In genomic region chr6:86525646-86526031, GRCm38 (mm10) we compare ENCODE assay signal across 8 mouse cellular contexts. TPM values are rescaled to one million over a fixed set of nuclear protein-coding genes. Genes with fewer than 3 reads are reported as not detected.
DNase-seq lines count a peak whose midpoint lies in the region; ATAC-seq and TF ChIP-seq lines count a peak whose summit lies in the region.

No protein-coding gene starts in this region.

- peaks cover 2% of the 10 kb centered on the region; the same call in 1 of the 2 replicates for H3K36me3 ChIP-seq in heart, embryonic 11.5 days (ENCODE audit: control insufficient read depth, insufficient read depth, low read length)
- peaks cover 23% of the 10 kb centered on the region for H3K36me3 ChIP-seq in ES-Bruce4 (ENCODE audit: control insufficient read depth, insufficient read depth, low read length, poor library complexity, severe bottlenecking)
- H3K36me3 ChIP-seq in embryonic facial prominence, embryonic 12.5 days: peaks cover 18% of the 10 kb centered on the region
- H3K36me3 ChIP-seq in hindbrain, embryonic 13.5 days: peaks cover 18% of the 10 kb centered on the region

- no peak for TF ChIP-seq POLR2A in ES-Bruce4 (IDR thresholded peaks at IDR 0.05; ENCODE audit: insufficient read depth, low read length)

- no peak for TF ChIP-seq CTCF in ES-Bruce4 (IDR thresholded peaks at IDR 0.05; ENCODE audit: low read depth, low read length)

- TF ChIP-seq EP300 in ES-Bruce4 (IDR thresholded peaks at IDR 0.05; ENCODE audit: insufficient read depth, low read depth, low read length): no peak

- no peaks in the 10 kb centered on the region for H3K9me3 ChIP-seq in heart, embryonic 11.5 days (replicated peaks; ENCODE audit: control insufficient read depth, low read length)
- no peaks in the 10 kb centered on the region for H3K9me3 ChIP-seq in ES-Bruce4 (replicated peaks; ENCODE audit: control insufficient read depth, insufficient read depth, low read length, poor library complexity, severe bottlenecking)
- no peaks in the 10 kb centered on the region for H3K9me3 ChIP-seq in embryonic facial prominence, embryonic 12.5 days
- no peaks in the 10 kb centered on the region for H3K9me3 ChIP-seq in hindbrain, embryonic 13.5 days

- H3K27ac ChIP-seq in heart, embryonic 11.5 days (ENCODE audit: low read depth, low read length): peak overlapping the region; percentile 100
- peak overlapping the region; percentile 88 for H3K27ac ChIP-seq in ES-Bruce4 (ENCODE audit: insufficient read depth, low read length)
- H3K27ac ChIP-seq in embryonic facial prominence, embryonic 12.5 days: peak overlapping the region; percentile 100
- H3K27ac ChIP-seq in hindbrain, embryonic 13.5 days: peak overlapping the region; percentile 100

- no peak for DNase-seq in heart, postnatal 4 days
- peak; percentile 86 to 88 for DNase-seq in left cerebral cortex, postnatal 36 days (ENCODE audit: low spot score in 2 of 2)
- DNase-seq in natural killer cell, adult 2 months (ENCODE audit: low spot score in 2 of 2): no peak

- intact Hi-C loops in left cerebral cortex, postnatal 36 days (cut with DNase I): loop anchor here (1.0 to 5.0 kb wide), 4 partner anchors 38 to 142 kb away; partner anchors contain the start of gene Mxd1

- peak overlapping the region; percentile 100 for H3K9ac ChIP-seq in heart, embryonic 11.5 days (ENCODE audit: low read depth, low read length)
- H3K9ac ChIP-seq in ES-Bruce4 (ENCODE audit: low read depth, poor library complexity, severe bottlenecking): peak overlapping the region; percentile 83
- H3K9ac ChIP-seq in embryonic facial prominence, embryonic 12.5 days: peak overlapping the region; percentile 99
- peak overlapping the region; percentile 100 for H3K9ac ChIP-seq in hindbrain, embryonic 13.5 days

- H3K4me3 ChIP-seq in heart, embryonic 11.5 days (ENCODE audit: low read depth, low read length): peak overlapping the region; percentile 99
- peak overlapping the region; percentile 88 for H3K4me3 ChIP-seq in ES-Bruce4 (ENCODE audit: low read depth, low read length)
- H3K4me3 ChIP-seq in embryonic facial prominence, embryonic 12.5 days: peak overlapping the region; percentile 98
- H3K4me3 ChIP-seq in hindbrain, embryonic 13.5 days: peak overlapping the region; percentile 98

- H3K4me2 ChIP-seq in heart, embryonic 11.5 days: peak overlapping the region; percentile 87
- H3K4me2 ChIP-seq in embryonic facial prominence, embryonic 12.5 days (replicated peaks): peak overlapping the region; percentile 85
- H3K4me2 ChIP-seq in hindbrain, embryonic 13.5 days: peak overlapping the region; percentile 93

- WGBS in heart, embryonic 11.5 days (ENCODE audit: insufficient replicate concordance): under 1% methylated on average over 34 of the region's 36 CpGs
- WGBS in embryonic facial prominence, embryonic 12.5 days: 0% methylated on average over 28 of the region's 36 CpGs
- WGBS in hindbrain, embryonic 13.5 days: under 1% methylated on average over 33 of the region's 36 CpGs

- H3K27me3 ChIP-seq in heart, embryonic 11.5 days (ENCODE audit: control insufficient read depth, insufficient read depth, low read length): no peaks in the 10 kb centered on the region
- no peaks in the 10 kb centered on the region for H3K27me3 ChIP-seq in ES-Bruce4 (ENCODE audit: control insufficient read depth, insufficient read depth, low read length, poor library complexity, severe bottlenecking)
- H3K27me3 ChIP-seq in embryonic facial prominence, embryonic 12.5 days: no peaks in the 10 kb centered on the region
- H3K27me3 ChIP-seq in hindbrain, embryonic 13.5 days: no peaks in the 10 kb centered on the region

- peaks cover 17% of the 10 kb centered on the region for H3K4me1 ChIP-seq in heart, embryonic 11.5 days (ENCODE audit: control insufficient read depth, insufficient read depth, low read length)
- no peaks in the 10 kb centered on the region for H3K4me1 ChIP-seq in ES-Bruce4 (ENCODE audit: control insufficient read depth, insufficient read depth, low read length)
- H3K4me1 ChIP-seq in embryonic facial prominence, embryonic 12.5 days: peaks cover 9% of the 10 kb centered on the region
- peaks cover 32% of the 10 kb centered on the region for H3K4me1 ChIP-seq in hindbrain, embryonic 13.5 days (replicated peaks)

- ATAC-seq in heart, embryonic 11.5 days (replicated peaks; ENCODE audit: insufficient number of reproducible peaks, low FRiP score, low TSS enrichment): peak; percentile 41
- 0 out of 2 replicates have a peak, but pooled peaks have one; percentile 6 for ATAC-seq in embryonic facial prominence, embryonic 12.5 days (ENCODE audit: insufficient number of reproducible peaks, insufficient read depth, low FRiP score, low TSS enrichment)
- peak; percentile 19 for ATAC-seq in hindbrain, embryonic 13.5 days (ENCODE audit: low FRiP score)
- peak; percentile 27 for ATAC-seq in monocyte, adult 5-6 weeks (replicated peaks; ENCODE audit: insufficient number of reproducible peaks, low FRiP score, low TSS enrichment, poor library complexity, severe bottlenecking)

RNA-seq across cellular contexts. Expression of gene Pcbp1, which starts 0.5 kb away (rescaled TPM):
- polyA plus RNA-seq in heart, embryonic 11.5 days (2014; fragmentation: Nextera tagmentation; extraction: Ambion mirVana): 312 and 348 TPM in 2 replicates
- 100 to 1,000 TPM; 227 to 230 TPM for total RNA-seq in heart, postnatal 4 days (2021)
- polyA plus RNA-seq in ES-Bruce4 (2011; ENCODE audit: insufficient read depth, insufficient read length, low read depth, missing spikeins): 328 and 331 TPM in 2 replicates
- 537 and 549 TPM in 2 replicates for polyA plus RNA-seq in embryonic facial prominence, embryonic 12.5 days (2016; fragmentation: Nextera tagmentation; extraction: Ambion mirVana)
- 268 and 333 TPM in 2 replicates for polyA plus RNA-seq in hindbrain, embryonic 13.5 days (2015; fragmentation: Nextera tagmentation; extraction: Ambion mirVana)
- 100 to 1,000 TPM; 179 to 192 TPM for total RNA-seq in left cerebral cortex, postnatal 36 days (2021)
- 36.4 to 57.1 TPM (median 52.3 TPM) in 3 replicates for total RNA-seq in monocyte, adult 5-6 weeks (2017)

Comparison
In these comparisons a context has a peak if more than half of its experiments do, and no peak if none do; other contexts are left out.
1. DNase-seq: peak in left cerebral cortex, postnatal 36 days (2 of 2); none in heart, postnatal 4 days (single experiment) and natural killer cell, adult 2 months (0 of 2).
2. Peak in every context shown above with its lines, with median percentiles within 50 percentile points of each other: ATAC-seq, H3K27ac ChIP-seq, H3K4me2 ChIP-seq, H3K4me3 ChIP-seq and H3K9ac ChIP-seq.